Mouse (Mus musculus): Measurements from ENCODE around the gene Sigirr. TPM values are rescaled to one million over a fixed set of nuclear protein-coding genes. Genes with fewer than 3 reads are reported as not detected.
A peak's percentile ranks its signal among the peaks of the same experiment; 100 is the strongest.

Sigirr gene
- total and polyA plus RNA-seq, 3 experiments = 8.3 to 17.5 TPM; not detected in 1

DNA sequence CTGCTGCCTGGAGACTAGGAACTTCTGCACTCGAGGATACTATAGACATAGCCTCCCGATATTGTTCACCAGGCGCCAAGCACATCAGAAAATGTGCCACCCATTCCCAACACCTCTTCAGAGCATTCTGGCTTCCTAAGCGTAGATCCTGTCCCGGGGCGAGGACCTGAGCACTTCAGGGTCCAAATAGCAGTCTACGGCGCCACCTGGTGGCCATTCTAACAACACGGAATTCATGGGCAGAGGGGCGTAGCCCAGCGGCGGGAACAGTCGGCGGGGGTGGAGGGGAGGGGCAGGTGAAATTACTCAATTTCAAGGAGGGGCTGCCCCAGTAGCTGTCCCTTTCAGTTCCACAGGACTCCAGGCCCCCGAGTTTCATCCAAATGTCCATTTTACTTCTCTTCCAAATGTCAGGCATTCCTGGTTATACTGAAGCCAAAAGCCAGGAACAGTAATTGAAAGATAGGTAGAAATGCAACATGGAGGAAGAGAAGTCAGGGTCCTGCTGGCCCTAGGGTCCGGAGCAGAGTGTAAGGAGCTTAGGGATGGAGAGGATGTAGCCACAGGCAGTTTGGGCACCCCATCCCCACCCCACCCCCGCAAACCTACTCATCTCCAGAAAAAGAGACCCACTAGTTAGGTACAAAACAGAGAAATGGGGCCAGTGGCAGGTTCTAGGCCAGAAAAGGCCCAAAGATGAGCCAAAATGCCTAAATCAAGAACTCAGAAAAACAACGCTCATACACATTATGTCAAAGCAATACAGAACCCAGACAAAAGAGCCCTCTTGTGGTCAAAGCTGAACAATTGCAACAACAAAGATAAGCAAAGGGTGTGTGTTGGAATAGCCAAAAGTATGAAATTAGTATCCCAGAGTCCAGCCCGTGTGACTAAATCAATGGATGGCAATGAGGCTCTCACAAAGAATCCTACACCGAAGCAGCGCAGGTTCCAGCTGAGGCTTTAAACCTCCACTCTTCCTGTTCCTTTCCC is 51.9 kb downstream of the Sigirr start:
- no peaks in the 10 kb centered on the region for H3K79me2 ChIP-seq (ENCODE audit: control insufficient read depth, insufficient read depth, low read length, poor library complexity)
- peak overlapping the region; percentile 48 for H3K9ac ChIP-seq (ENCODE audit: control insufficient read depth, low read depth, low read length, poor library complexity, severe bottlenecking)
- H3K4me3 ChIP-seq (ENCODE audit: control insufficient read depth in 1 of 2, insufficient read depth in 1 of 2, low read depth in 2 of 2, low read length in 2 of 2) = peak overlapping the region; percentile 46 to 58
- no peaks in the 10 kb centered on the region for H3K27me3 ChIP-seq (ENCODE audit: control insufficient read depth in 1 of 2, insufficient read depth in 2 of 2, low read length in 2 of 2)
- TF ChIP-seq SMC3 (IDR thresholded peaks at IDR 0.05; ENCODE audit: low read depth, low read length) (peak; percentile 97), USF1 (IDR thresholded peaks at IDR 0.05; ENCODE audit: low read depth, low read length) (no peak), SIN3A (IDR thresholded peaks at IDR 0.05; ENCODE audit: low read length) (peak; percentile 76), CHD1 (IDR thresholded peaks at IDR 0.05; ENCODE audit: low read depth, low read length) (no peak), GABPA (IDR thresholded peaks at IDR 0.05; ENCODE audit: low read depth, low read length) (no peak), TAL1 (IDR thresholded peaks at IDR 0.05; ENCODE audit: low read length) (peak; percentile 31), MAZ (IDR thresholded peaks at IDR 0.05; ENCODE audit: low read depth, low read length) (peak; percentile 35; the same call in 1 of the 2 replicates), ELF1 (IDR thresholded peaks at IDR 0.05; ENCODE audit: low read depth, low read length) (no peak), RAD21 (IDR thresholded peaks at IDR 0.05; ENCODE audit: low read depth, low read length) (peak; percentile 97), MYC (IDR thresholded peaks at IDR 0.05; ENCODE audit: low read depth, low read length) (0 out of 2 replicates have a peak, but pooled peaks have one; percentile 28), POLR2AphosphoS5 (IDR thresholded peaks at IDR 0.05; ENCODE audit: borderline replicate concordance, low read depth, low read length) (no peak), CTCF (IDR thresholded peaks at IDR 0.05 in 2 of 3, conservative IDR thresholded peaks at IDR 0.05 in 1 of 3; ENCODE audit: control insufficient read depth in 1 of 3, insufficient read depth in 1 of 3, low read depth in 2 of 3, low read length in 3 of 3, poor library complexity in 1 of 3, severe bottlenecking in 1 of 3) (peak; percentile 61 to 99 (median 97)), ZC3H11A (IDR thresholded peaks at IDR 0.05; ENCODE audit: low read depth, low read length) (peak; percentile 97), GATA1 (IDR thresholded peaks at IDR 0.05; ENCODE audit: low read depth, low read length) (peak; percentile 83), MXI1 (IDR thresholded peaks at IDR 0.05; ENCODE audit: low read depth, low read length) (peak; percentile 38), NELFE (IDR thresholded peaks at IDR 0.05; ENCODE audit: low read depth, low read length) (no peak), TBP (IDR thresholded peaks at IDR 0.05; ENCODE audit: low read depth, low read length) (0 out of 2 replicates have a peak, but pooled peaks have one; percentile 7)
- DNase-seq (ENCODE audit: low read depth, low spot score) = peak; percentile 93
- H3K4me1 ChIP-seq (ENCODE audit: control insufficient read depth in 1 of 2, insufficient read depth in 2 of 2, low read length in 2 of 2) = peaks cover 0 to 12% of the 10 kb centered on the region in 2 experiments; a peak in 3 of 4 replicates
- 0 out of 4 replicates have a peak, but pooled peaks cover 0 to 3% of the 10 kb centered on the region in 2 experiments for H3K36me3 ChIP-seq (ENCODE audit: control insufficient read depth in 1 of 2, insufficient read depth in 2 of 2, low read length in 2 of 2)
- H3K9me3 ChIP-seq (replicated peaks; ENCODE audit: insufficient read depth, low read length) = no peaks in the 10 kb centered on the region
- 0 out of 2 replicates have a peak overlapping the region, but pooled peaks have one; percentile 11 for H3K27ac ChIP-seq (ENCODE audit: control insufficient read depth, low read depth, low read length)

DNA sequence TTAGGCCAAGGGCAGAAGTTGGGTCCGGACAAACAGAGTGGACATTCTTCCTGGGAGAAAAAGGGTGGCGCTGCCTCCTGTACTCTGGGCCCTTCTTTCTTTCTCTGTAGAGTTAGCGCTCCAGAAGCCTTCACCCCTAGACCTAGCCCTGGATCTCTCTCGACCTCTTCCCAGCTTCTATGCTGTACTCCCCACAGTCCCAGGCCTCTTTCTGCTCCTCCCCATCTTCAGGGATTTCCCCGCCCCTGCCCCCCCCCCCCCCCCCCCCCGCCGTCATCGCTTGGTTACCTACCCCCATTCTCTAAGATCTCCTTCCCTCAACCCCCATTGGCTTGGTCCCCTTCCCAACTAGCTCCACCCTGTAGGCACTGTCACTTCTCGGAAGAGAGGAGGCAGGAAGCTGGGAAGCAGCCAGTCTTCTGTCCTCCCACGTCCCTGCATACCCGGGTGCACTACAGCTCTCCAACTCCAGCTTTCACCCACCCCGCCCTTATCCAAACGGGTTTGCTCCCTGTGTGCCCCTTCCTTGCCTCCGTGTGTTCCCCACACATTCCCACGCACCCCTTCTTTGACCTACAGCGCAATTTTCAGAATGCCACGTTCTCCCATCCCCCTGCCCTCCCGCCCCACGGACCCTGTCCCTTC is 52.7 kb downstream of the Sigirr start:
- no peaks in the 10 kb centered on the region for H3K27me3 ChIP-seq (ENCODE audit: control insufficient read depth in 1 of 2, insufficient read depth in 2 of 2, low read length in 2 of 2)
- no peaks in the 10 kb centered on the region for H3K79me2 ChIP-seq (ENCODE audit: control insufficient read depth, insufficient read depth, low read length, poor library complexity)
- peak; percentile 63 for DNase-seq (ENCODE audit: low read depth, low spot score)
- H3K9ac ChIP-seq (ENCODE audit: control insufficient read depth, low read depth, low read length, poor library complexity, severe bottlenecking) = peak overlapping the region; percentile 50
- peak overlapping the region; percentile 81 for H3K27ac ChIP-seq (ENCODE audit: control insufficient read depth, low read depth, low read length)
- no peak for TF ChIP-seq MYB (IDR thresholded peaks at IDR 0.05; ENCODE audit: low read depth, low read length)
- TF ChIP-seq NELFE (IDR thresholded peaks at IDR 0.05; ENCODE audit: low read depth, low read length) = 0 out of 2 replicates have a peak, but pooled peaks have one; percentile 14
- no peak for TF ChIP-seq SMC3 (IDR thresholded peaks at IDR 0.05; ENCODE audit: low read depth, low read length)
- H3K4me1 ChIP-seq (ENCODE audit: control insufficient read depth in 1 of 2, insufficient read depth in 2 of 2, low read length in 2 of 2) = peaks cover 2 to 18% of the 10 kb centered on the region in 2 experiments
- peak overlapping the region; percentile 46 to 58 for H3K4me3 ChIP-seq (ENCODE audit: control insufficient read depth in 1 of 2, insufficient read depth in 1 of 2, low read depth in 2 of 2, low read length in 2 of 2)
- H3K9me3 ChIP-seq (replicated peaks; ENCODE audit: insufficient read depth, low read length) = no peaks in the 10 kb centered on the region
- H3K36me3 ChIP-seq (ENCODE audit: control insufficient read depth in 1 of 2, insufficient read depth in 2 of 2, low read length in 2 of 2) = peaks cover 0 to 6% of the 10 kb centered on the region in 2 experiments; a peak in 2 of 4 replicates
